Mouse (Mus musculus) gastrocnemius, postnatal 14 days (tissue): ENCODE measurements at regions not wholly inside any gene's neighbourhood (a gene's known extent, or its start where the extent isn't known, plus 50 kb on each side); places are given as distances from the start of the nearest gene placed in this dataset.

Source experiments
- DNase-seq: peaks from one replicate; pipeline ENCODE4 v3.0.0; 2021; ENCODE audit warnings: mixed read lengths
- intact Hi-C: fragments of 180-260 bp; cut with DNase I; formaldehyde crosslinking; loops from one replicate; pipeline ENCODE4 v1.15.1; 2025; ENCODE audit warnings: low total_unique reads

GRCm38 (mm10) chr12:35429473-35429872, 105.4 kb downstream of the Ahr start:
- intact Hi-C loops: no loop called here
- DNase-seq: no peak

DNA sequence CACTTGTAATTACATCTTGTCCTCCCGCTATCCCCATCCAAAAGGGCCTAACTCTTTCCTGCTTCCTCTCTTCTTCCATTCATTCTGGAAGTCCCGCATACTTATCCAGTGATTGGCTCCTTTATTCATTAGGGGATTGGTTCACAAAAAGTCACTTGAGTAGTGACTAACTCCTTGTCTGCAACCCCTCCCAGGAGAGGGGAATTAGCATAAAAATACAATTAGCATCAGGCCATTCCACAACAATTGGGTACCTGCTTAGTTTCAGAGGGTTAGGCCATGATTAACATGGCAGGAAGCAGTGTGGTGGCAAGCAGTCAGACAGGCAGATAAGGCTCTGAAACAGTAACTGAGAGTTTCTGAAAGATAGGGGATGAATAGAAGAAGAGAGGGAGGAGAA, 115.6 kb downstream of the Ahr start:
- intact Hi-C loops: no loop called here
- DNase-seq: no peak

GRCm38 (mm10) chr12:35417943-35418342, 116.9 kb downstream of the Ahr start:
- intact Hi-C loops: no loop called here
- DNase-seq: no peak

DNA sequence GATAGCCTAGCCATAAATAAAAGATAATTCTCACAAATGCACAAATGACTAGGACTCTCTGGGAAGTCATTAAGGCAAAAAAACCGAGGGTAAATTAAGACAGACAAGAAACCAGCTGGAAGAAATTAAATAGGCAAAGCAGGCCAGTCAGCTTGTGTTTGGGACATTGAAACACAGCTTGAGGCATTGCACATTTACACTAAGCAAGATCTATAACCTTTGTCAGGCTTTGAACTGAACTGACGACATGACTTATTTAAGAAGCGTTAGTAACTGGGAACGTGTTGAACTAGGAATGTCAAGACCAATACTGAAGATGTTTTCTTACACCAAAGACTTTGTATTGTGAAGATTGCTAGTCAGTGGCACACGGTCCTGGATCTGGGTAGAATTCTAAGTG, 118.3 kb downstream of the Ahr start:
- no peak for DNase-seq
- intact Hi-C loops: no loop called here

- intact Hi-C loops: no loop called here
- DNase-seq: no peak
Measured at GRCm38 (mm10) chr12:35412715-35413114, 122.1 kb downstream of the Ahr start.

DNA sequence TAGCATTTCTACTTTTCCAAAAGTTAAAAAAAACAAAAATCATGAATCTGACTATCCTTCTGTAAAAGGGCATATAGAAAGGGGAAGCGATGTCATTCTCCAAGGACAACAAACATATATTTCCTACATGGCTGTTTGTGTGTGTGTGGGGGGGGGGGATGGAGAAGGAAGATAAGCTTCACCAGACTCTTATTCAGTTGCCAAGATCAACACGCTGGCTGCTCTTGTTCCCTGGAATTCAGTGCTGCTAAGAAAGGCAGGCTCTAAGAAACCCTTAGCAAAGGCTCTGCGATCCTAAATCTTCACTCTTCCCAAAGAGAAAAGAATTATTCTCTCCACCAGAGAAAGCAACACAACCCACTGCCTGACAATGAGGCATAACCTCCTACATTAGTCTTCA, 126.4 kb downstream of the Ahr start:
- DNase-seq: no peak
- intact Hi-C loops: no loop called here

DNA sequence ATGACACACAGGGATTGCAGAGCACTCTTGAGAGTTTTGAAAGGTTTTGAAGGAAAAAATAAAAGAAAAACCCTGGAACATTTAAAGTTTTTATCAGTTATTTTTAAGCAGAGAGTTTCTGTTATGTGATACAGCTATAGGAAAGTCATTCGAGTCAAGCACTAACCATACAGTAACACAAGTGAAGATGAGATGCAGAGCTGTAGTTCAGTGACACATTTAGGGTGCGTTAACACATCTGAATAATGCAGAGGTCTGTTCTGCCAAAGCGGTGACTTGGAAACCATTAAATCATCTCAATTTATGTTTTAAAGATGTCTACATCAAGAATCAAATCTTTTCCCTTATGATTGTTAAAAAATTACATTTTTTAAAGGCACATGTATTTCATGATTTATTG, 126.8 kb downstream of the Ahr start:
- intact Hi-C loops: no loop called here
- no peak for DNase-seq

GRCm38 (mm10) chr12:35401853-35402252, 133.0 kb downstream of the Ahr start:
- intact Hi-C loops: no loop called here
- DNase-seq: no peak

DNA sequence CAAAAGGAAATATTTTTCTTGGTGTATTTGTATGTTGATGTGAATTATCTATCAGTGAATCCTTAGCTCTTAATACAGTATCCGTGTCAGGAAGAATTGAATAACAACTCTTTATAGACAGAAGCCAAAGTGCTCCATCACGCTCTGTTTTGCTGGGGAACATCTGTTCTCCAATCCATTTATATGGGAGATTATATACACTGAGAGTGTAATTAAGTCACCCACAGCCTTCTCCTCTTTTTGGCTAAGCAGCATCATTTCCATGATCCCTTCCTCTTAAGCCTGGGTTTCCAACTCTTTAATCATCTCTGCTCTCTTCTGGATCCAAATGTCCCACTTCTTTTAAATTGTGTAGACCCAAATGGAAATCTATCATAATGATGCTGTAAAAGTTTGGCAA, 133.6 kb downstream of the Ahr start:
- no peak for DNase-seq
- intact Hi-C loops: no loop called here

- intact Hi-C loops: no loop called here
- no peak for DNase-seq
Measured at GRCm38 (mm10) chr12:35395211-35395610, 139.6 kb downstream of the Ahr start.

GRCm38 (mm10) chr12:35392111-35392510, 142.7 kb downstream of the Ahr start:
- intact Hi-C loops: no loop called here
- DNase-seq: no peak

GRCm38 (mm10) chr12:35390266-35390665, 144.6 kb downstream of the Ahr start:
- intact Hi-C loops: no loop called here
- no peak for DNase-seq

- DNase-seq: no peak
- intact Hi-C loops: no loop called here
Measured at GRCm38 (mm10) chr12:35389839-35390238, 145.0 kb downstream of the Ahr start.

- DNase-seq: peak; percentile 16
Measured at GRCm38 (mm10) chr12:35384211-35384610, 150.6 kb downstream of the Ahr start.

DNA sequence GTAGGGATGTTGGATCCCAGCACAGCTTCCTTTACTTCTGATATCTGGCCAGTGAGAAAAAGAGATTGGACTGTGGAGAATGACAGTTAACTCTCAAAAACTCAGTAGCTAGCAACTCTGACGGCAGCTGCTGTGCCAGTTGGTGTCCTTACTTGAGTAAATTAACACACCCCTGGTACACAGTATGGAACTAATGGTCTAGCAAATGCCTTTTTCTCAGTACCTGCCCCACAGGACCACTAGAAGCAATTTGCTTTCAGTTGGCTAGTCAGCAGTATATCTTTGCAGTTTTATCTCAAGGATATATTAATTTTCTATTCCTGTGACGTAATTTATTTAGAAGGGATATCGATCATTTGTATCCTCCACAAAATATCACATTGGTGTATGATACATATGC, 157.6 kb downstream of the Ahr start:
- intact Hi-C loops: no loop called here
- no peak for DNase-seq

More at GRCm38 (mm10) chr12:35384211-35384610, 150.6 kb downstream of the Ahr start:
- intact Hi-C loops: no loop called here

DNA sequence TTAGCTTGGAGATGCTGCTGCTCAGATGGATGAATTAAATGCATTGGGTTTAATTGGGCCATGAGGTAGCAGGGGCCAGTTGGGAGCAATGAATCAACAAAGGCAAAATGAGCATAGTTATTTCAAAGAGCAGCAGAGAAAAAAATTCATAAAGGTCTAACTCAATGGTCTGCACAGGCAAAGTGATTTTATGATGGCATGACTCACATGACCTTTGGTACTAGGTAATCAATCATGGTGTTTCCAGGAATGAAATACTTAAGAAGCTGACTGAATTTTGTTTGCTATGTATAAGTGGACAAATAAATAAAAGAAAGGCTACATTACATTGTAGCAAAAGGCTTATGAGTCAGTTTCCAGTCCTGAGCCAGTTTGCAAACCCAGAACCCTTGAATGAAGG, 158.5 kb downstream of the Ahr start:
- intact Hi-C loops: no loop called here

DNA sequence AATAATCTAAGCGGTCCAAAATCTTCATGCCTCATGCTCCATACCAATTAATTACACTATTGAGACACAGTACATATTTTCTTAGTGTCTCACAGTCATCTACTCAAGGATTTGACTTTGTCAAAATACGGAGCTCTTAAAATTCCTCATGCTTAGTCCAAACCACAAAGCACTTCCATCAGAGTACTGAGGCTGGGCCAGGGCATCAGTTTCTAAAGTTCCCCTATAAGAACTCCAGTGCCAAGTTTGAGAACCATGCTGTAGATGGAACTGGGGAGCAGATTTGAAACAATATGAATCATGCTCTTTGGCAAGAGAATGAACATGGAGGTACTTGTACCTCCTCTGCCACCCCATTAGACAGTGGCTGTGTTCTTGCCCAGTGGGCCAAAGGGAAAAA, 176.9 kb downstream of the Ahr start:
- DNase-seq: no peak
- intact Hi-C loops: no loop called here

More for the DNA sequence above, 158.5 kb downstream of the Ahr start:
- no peak for DNase-seq

GRCm38 (mm10) chr12:35338191-35338954, 196.5 kb downstream of the Ahr start:
- intact Hi-C loops: loop anchor here (10.0 kb wide), 1 partner anchor 114 kb away; no protein-coding TSS in a partner anchor
- DNase-seq: no peak

DNA sequence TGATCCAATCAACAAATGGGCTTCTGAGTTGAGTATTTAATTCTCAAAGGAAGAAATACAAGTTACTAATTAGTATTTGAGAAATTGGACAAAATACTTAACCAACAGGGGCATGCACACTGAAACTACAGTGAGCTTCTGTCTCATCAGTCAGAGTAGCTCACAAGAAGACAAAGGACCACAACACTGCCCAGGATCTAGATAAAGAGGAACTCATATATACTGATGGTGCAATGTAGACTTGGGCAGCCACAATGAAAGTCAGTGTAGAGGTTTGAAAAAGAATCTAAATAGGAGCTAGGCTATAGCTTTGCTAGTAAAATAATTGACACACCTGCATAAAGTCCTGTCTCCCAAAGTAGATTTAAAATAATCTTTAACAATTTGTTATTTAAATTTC, 198.5 kb downstream of the Ahr start:
- no peak for DNase-seq
- intact Hi-C loops: loop anchor here (10.0 kb wide), 1 partner anchor 112 kb away; no protein-coding TSS in a partner anchor

GRCm38 (mm10) chr12:35334344-35335075, 200.3 kb downstream of the Ahr start:
- no peak for DNase-seq
- intact Hi-C loops: loop anchor here (10.0 kb wide), 1 partner anchor 110 kb away; no protein-coding TSS in a partner anchor

- intact Hi-C loops: loop anchor here (10.0 kb wide), 1 partner anchor 107 kb away; no protein-coding TSS in a partner anchor
Measured at GRCm38 (mm10) chr12:35331303-35331702, 203.5 kb downstream of the Ahr start.

More at GRCm38 (mm10) chr12:35331303-35331702, 203.5 kb downstream of the Ahr start:
- no peak for DNase-seq
